Mouse (Mus musculus): ENCODE measurements around the gene Rin2. TPM values are rescaled to one million over a fixed set of nuclear protein-coding genes. Genes with fewer than 3 reads are reported as not detected.

The Rin2 gene
- polyA plus RNA-seq, 1 experiment, result 3.5 TPM

DNA sequence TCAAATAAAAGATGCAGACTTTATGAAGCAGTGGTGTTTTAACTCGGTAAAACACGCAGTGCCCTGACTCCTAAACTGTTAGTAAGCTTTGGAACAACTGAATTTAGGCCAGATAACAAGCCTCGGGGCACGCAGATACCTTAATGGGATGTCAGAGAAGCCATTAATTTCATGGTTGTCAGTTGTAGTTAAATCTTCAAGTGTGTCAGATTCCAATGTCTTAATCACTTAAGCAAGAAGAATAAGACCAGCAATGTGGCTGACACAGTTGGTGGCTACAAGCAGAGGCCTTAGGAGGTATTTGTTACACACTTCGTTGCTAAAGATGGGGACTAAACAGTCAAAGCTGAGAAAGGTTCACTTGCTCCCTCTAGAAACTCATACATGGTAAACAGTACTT is 74.6 kb downstream of the Rin2 start:
- Histone ChIP-seq H3K4me3 (ENCODE audit: control insufficient read depth, low read depth, low read length) (no peak overlapping the region), H3K27me3 (ENCODE audit: control insufficient read depth, insufficient read depth, low read length) (no peaks in the 10 kb centered on the region), H3K36me3 (ENCODE audit: control insufficient read depth, insufficient read depth, low read length) (no peaks in the 10 kb centered on the region), H3K27ac (ENCODE audit: control insufficient read depth, insufficient read depth, low read depth, low read length) (no peak overlapping the region), H3K4me1 (ENCODE audit: control insufficient read depth, insufficient read depth, low read length) (no peaks in the 10 kb centered on the region)
- TF ChIP-seq POLR2A (IDR thresholded peaks at IDR 0.05; ENCODE audit: control insufficient read depth, low read depth, low read length) (no peak), CTCF (IDR thresholded peaks at IDR 0.05; ENCODE audit: control insufficient read depth, insufficient read depth, insufficient replicate concordance, low read depth, low read length) (no peak)

DNA sequence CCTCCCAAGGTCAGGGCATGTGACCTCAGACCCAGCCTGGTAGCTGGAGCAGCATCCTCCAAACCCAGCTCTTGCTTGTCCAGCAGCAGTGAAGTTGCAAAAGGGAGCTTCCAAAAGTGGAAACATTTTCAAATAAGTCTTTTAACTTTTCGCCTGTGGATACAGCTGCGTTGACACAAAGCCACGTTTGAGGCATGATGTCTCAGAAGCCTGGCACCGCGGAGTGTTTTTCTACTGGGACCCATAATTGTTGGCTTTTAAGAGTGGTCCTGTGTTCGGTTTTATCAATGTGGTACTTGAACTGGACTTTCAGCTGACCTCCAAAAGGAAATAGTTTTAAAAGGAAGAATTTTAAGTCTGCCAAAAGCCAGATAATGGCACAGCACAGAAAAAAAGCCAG is 77.6 kb downstream of the Rin2 start:
- H3K27ac ChIP-seq (ENCODE audit: control insufficient read depth, insufficient read depth, low read depth, low read length), result no peak overlapping the region
- TF ChIP-seq CTCF (IDR thresholded peaks at IDR 0.05; ENCODE audit: control insufficient read depth, insufficient read depth, insufficient replicate concordance, low read depth, low read length) (no peak), POLR2A (IDR thresholded peaks at IDR 0.05; ENCODE audit: control insufficient read depth, low read depth, low read length) (no peak)
- H3K4me3 ChIP-seq (ENCODE audit: control insufficient read depth, low read depth, low read length), result no peak overlapping the region
- no peaks in the 10 kb centered on the region for H3K27me3 ChIP-seq (ENCODE audit: control insufficient read depth, insufficient read depth, low read length)
- H3K4me1 ChIP-seq (ENCODE audit: control insufficient read depth, insufficient read depth, low read length), result no peaks in the 10 kb centered on the region
- H3K36me3 ChIP-seq (ENCODE audit: control insufficient read depth, insufficient read depth, low read length), result no peaks in the 10 kb centered on the region

DNA sequence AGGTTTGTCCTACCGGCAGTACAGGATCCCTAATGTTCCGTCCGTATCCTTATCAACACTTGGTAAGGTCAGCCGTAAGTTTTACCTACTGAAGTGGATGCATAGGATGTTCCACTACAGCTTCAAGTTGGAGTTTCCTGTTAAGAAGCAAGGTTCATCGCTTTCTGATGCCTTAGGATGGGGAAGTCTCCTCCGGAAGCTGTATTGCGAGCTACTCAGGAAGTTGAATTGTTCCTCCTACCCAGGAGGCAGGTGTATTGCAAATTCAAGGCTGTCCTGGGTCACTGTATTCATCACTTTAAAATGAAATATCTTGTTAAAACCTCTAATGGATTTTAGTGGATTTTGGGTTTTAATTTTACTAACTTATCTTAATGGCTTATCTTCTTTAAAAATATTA is 79.0 kb downstream of the Rin2 start:
- no peak overlapping the region for H3K4me3 ChIP-seq (ENCODE audit: control insufficient read depth, low read depth, low read length)
- TF ChIP-seq CTCF (IDR thresholded peaks at IDR 0.05; ENCODE audit: control insufficient read depth, insufficient read depth, insufficient replicate concordance, low read depth, low read length) (no peak), POLR2A (IDR thresholded peaks at IDR 0.05; ENCODE audit: control insufficient read depth, low read depth, low read length) (no peak)
- no peaks in the 10 kb centered on the region for H3K4me1 ChIP-seq (ENCODE audit: control insufficient read depth, insufficient read depth, low read length)
- H3K27ac ChIP-seq (ENCODE audit: control insufficient read depth, insufficient read depth, low read depth, low read length), result no peak overlapping the region
- H3K36me3 ChIP-seq (ENCODE audit: control insufficient read depth, insufficient read depth, low read length), result no peaks in the 10 kb centered on the region
- H3K27me3 ChIP-seq (ENCODE audit: control insufficient read depth, insufficient read depth, low read length), result no peaks in the 10 kb centered on the region

DNA sequence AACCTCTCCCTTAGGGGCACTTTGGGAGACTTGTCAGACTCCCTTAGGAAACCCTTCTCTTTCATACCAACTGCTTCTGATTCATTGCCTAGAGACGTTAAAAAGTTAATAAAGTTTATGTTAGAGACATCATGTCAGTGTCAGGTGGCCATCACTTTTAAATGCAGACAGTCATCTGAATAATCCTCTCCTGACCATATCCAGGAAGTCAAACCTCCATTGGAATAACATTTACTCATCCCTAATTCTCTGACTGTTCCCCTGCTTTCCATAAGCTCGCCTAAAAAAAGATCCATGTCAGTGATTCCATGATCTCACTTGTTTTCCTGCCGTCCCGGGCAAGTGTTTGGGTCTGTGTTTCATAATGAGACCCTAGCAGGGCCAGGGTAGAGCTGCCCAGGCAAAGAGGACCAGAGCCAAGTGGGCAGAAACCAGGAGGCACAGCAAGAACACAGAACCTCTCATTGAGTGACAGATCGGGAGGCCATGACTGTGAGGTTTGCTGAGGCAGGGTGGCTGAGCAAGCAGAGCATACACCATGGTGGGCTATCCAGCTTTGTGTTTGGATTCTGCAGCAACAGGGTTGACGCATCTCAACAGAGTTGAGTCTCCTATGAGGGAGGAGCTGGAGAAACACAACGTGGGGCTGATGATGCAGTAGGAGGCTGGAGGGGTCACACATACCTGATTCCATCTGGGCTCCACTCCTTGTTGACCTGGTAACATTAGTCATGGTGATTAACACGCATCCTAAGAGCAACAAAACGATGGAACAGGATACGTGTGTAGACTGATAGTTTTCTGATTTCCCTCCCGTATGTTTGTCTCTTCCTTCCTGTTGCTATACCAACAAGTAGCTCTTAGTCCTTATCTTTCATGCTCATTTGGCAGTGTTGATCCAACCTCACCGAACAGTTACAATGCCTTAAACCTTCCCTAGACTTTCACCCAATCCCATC is 81.1 kb downstream of the Rin2 start:
- Histone ChIP-seq H3K27ac (ENCODE audit: control insufficient read depth, insufficient read depth, low read depth, low read length) (no peak overlapping the region), H3K27me3 (ENCODE audit: control insufficient read depth, insufficient read depth, low read length) (no peaks in the 10 kb centered on the region), H3K4me1 (ENCODE audit: control insufficient read depth, insufficient read depth, low read length) (no peaks in the 10 kb centered on the region), H3K36me3 (ENCODE audit: control insufficient read depth, insufficient read depth, low read length) (no peaks in the 10 kb centered on the region), H3K4me3 (ENCODE audit: control insufficient read depth, low read depth, low read length) (no peak overlapping the region)
- TF ChIP-seq POLR2A (IDR thresholded peaks at IDR 0.05; ENCODE audit: control insufficient read depth, low read depth, low read length) (no peak), CTCF (IDR thresholded peaks at IDR 0.05; ENCODE audit: control insufficient read depth, insufficient read depth, insufficient replicate concordance, low read depth, low read length) (no peak)

DNA sequence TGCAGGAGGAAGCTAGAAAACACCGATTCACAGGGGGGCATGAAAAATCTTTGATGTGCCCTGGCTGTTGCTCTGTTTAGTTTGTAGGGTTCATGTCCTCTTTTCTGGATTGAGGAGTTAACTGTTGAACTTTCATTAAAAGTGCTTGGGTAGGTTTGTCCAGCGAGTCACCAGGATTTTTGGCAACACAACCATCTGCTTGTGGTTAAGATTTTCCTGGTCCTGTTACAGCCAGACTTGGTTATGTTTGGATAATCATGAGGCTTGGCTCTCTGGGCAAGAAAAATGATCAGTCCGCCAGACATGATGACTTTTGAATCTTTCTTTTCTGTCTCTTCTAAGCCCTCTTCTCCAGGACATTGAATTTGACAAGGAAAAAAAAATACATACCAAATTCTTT is 85.1 kb downstream of the Rin2 start:
- no peak overlapping the region for H3K27ac ChIP-seq (ENCODE audit: control insufficient read depth, insufficient read depth, low read depth, low read length)
- no peaks in the 10 kb centered on the region for H3K27me3 ChIP-seq (ENCODE audit: control insufficient read depth, insufficient read depth, low read length)
- no peaks in the 10 kb centered on the region for H3K36me3 ChIP-seq (ENCODE audit: control insufficient read depth, insufficient read depth, low read length)
- H3K4me3 ChIP-seq (ENCODE audit: control insufficient read depth, low read depth, low read length), result no peak overlapping the region
- no peak for TF ChIP-seq CTCF (IDR thresholded peaks at IDR 0.05; ENCODE audit: control insufficient read depth, insufficient read depth, insufficient replicate concordance, low read depth, low read length)
- TF ChIP-seq POLR2A (IDR thresholded peaks at IDR 0.05; ENCODE audit: control insufficient read depth, low read depth, low read length), result no peak
- no peaks in the 10 kb centered on the region for H3K4me1 ChIP-seq (ENCODE audit: control insufficient read depth, insufficient read depth, low read length)

DNA sequence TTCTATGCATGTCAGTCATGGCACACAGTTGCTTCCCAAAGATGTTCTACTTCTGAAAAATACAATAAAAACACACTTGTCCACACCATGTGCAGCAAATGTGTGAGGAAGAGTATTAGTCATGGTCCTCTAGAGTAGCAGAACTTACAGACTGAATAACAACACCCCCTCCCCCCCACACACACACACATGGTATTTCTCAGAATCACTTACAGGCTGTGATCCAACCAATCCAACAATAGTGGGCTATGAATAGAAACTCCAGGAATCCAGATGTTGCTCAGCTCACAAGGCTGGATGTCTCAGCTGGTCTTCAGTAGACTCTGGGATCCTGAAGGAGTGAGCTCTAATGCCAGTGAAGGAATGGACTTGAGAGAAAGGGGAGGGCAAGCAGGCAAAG is 86.4 kb downstream of the Rin2 start:
- no peak overlapping the region for H3K27ac ChIP-seq (ENCODE audit: control insufficient read depth, insufficient read depth, low read depth, low read length)
- H3K36me3 ChIP-seq (ENCODE audit: control insufficient read depth, insufficient read depth, low read length), result no peaks in the 10 kb centered on the region
- no peak overlapping the region for H3K4me3 ChIP-seq (ENCODE audit: control insufficient read depth, low read depth, low read length)
- no peaks in the 10 kb centered on the region for H3K27me3 ChIP-seq (ENCODE audit: control insufficient read depth, insufficient read depth, low read length)
- TF ChIP-seq CTCF (IDR thresholded peaks at IDR 0.05; ENCODE audit: control insufficient read depth, insufficient read depth, insufficient replicate concordance, low read depth, low read length) (no peak), POLR2A (IDR thresholded peaks at IDR 0.05; ENCODE audit: control insufficient read depth, low read depth, low read length) (no peak)
- H3K4me1 ChIP-seq (ENCODE audit: control insufficient read depth, insufficient read depth, low read length), result no peaks in the 10 kb centered on the region

DNA sequence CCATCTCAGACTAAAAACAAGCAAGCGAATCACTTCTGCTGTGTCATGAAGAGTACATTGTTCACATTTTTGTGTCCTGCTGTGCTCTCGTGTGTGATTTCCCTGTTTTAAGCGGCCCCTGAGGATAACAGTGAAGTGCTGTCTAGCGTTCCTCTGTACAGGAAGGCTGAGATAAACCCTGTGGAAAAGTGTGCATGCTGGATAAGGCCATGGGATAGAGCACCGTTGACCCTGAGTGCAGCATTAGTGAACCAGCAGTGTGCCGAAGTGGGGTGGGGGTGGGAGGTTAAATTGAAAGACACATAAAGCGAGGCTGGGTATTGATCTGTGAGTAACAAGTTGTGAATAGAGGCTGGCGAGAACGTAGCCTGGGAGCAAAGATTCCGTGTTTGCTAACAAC is 94.9 kb downstream of the Rin2 start:
- Histone ChIP-seq H3K36me3 (ENCODE audit: control insufficient read depth, insufficient read depth, low read length) (no peaks in the 10 kb centered on the region), H3K4me3 (ENCODE audit: control insufficient read depth, low read depth, low read length) (no peak overlapping the region), H3K27ac (ENCODE audit: control insufficient read depth, insufficient read depth, low read depth, low read length) (no peak overlapping the region), H3K4me1 (ENCODE audit: control insufficient read depth, insufficient read depth, low read length) (no peaks in the 10 kb centered on the region), H3K27me3 (ENCODE audit: control insufficient read depth, insufficient read depth, low read length) (no peaks in the 10 kb centered on the region)
- no peak for TF ChIP-seq CTCF (IDR thresholded peaks at IDR 0.05; ENCODE audit: control insufficient read depth, insufficient read depth, insufficient replicate concordance, low read depth, low read length)
- TF ChIP-seq POLR2A (IDR thresholded peaks at IDR 0.05; ENCODE audit: control insufficient read depth, low read depth, low read length), result no peak

All from testis, adult 2 months (tissue).